Mouse (Mus musculus): Measurements from ENCODE around the gene Tent2.

Tent2 gene

DNA sequence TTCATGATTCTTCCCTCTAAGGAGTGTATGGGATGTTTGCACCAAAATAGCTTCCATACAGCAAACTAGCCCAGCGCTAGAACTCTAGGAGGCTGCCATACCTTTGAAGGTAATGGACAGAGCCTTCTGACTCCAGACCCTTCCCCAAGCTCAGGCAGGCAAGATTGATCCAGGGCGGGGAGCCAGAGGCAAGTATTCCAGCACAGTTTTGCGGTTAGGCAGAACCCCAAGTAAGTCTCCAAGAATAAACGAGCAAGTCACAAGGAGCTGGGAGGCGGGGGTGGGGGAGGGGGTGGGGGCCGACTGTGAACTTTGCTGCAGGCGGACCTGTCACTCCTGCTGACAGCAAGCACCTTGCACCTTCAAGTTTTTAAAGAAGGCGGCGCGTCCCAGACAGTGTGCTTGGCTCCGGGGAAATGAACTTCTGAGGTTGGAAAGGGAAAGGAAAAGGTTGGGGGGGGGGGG is 48.3 kb downstream of the Tent2 start:
- no peak for DNase-seq (ENCODE audit: low spot score in 2 of 2)

GRCm38 (mm10) chr13:93141184-93141583 is 51.0 kb downstream of the Tent2 start:
- DNase-seq (ENCODE audit: low spot score in 2 of 2), result no peak

- DNase-seq (ENCODE audit: low spot score in 2 of 2), result no peak
Observed at GRCm38 (mm10) chr13:93138059-93138458, 54.1 kb downstream of the Tent2 start.

DNA sequence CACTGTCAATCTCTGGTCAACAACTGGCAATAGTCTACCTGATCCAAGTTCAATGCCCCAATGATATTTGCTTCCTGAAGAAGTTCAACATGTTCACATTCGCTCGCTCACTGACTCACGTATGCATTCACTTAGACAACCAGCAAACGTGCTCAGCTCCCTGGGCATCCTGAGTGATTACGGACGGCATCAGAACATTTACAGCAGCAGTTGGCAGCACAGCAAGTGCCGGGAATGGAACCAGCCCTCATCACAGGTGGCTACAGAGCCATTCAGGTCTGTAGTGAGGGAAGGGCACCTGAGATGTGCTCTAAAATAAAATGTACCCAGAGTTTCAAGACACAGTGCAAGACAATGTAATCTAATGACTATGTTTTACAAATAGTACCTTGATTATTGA is 55.1 kb downstream of the Tent2 start:
- DNase-seq (ENCODE audit: low spot score in 2 of 2), result no peak

DNA sequence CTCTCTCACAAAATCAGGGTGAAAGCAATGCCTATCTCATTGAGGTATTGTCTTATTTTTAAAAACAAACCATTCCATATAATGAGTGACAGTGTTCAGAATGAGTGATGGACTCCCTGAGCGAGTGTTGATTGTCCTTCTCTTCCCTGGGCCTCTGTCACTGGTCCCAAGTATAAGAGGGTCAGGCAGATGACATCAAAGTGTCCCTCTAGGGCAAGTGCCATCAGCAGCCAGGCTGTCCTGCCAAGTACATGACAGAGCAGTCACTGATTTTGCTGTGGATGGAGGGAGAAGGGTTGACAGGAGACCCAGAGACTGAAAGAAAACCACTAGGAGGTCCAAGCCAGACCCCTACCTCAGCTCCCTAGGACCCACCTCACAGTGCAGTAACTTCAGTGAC is 55.9 kb downstream of the Tent2 start:
- no peak for DNase-seq (ENCODE audit: low spot score in 2 of 2)

DNA sequence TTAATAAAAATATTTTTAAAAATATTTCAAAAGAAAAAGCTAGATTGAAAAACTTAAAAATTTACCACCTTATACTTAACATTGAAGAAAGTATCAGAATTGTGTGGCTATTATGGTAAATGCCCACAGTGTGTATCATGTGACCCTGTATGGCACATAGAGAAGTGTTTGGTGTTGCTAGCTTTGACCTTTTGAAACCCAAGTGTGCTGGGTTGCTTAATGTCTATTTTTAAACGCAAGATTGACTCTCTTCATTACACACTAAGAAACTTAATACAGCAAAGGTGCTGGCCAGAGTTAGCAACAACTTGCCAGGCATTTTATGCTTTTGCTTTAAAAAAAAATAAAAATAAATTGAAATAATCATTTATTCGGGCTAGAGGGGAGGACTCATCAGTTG is 56.7 kb downstream of the Tent2 start:
- no peak for DNase-seq (ENCODE audit: low spot score in 2 of 2)

GRCm38 (mm10) chr13:93130674-93131073 is 61.5 kb downstream of the Tent2 start:
- no peak for DNase-seq (ENCODE audit: low spot score in 2 of 2)

GRCm38 (mm10) chr13:93128961-93129360 is 63.2 kb downstream of the Tent2 start:
- DNase-seq (ENCODE audit: low spot score in 2 of 2), result no peak

DNA sequence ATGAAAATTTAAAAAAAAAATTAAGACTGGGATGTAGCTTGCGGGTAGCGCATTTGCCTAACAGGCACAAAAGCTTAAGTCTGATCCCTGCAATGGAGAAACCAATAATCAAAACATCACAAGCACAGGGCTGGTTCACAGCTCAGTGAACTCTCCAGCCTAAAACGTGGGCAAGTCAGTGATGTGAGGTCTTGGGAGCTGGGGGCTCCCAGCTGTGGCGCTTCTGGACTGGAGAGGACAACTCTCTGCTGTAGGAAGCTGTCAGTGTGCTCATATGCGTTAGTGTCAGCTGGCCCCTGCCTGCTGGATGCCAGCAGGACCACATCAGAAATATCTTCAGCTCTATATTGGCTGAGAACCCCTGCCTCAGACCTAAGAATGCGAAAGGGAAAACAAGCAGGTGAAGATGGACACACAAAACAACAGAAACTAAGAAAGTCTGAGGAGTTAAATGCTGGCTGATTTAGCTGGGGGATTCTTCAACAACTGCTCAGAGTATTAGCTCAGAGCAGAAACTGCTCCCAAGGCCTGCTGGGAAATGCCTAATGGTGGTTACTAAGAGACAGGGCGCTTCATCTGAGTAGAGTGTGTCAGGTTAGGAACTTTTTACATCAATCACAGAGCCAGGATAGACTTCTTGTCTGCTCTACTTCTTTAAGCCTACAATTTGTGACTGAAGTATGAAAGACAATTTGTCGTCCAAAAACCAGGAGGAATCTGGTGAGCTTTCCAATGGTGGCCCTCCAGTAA is 63.9 kb downstream of the Tent2 start:
- no peak for DNase-seq (ENCODE audit: low spot score in 2 of 2)

GRCm38 (mm10) chr13:93122321-93122720 is 69.9 kb downstream of the Tent2 start:
- DNase-seq (ENCODE audit: low spot score in 2 of 2), result no peak

DNA sequence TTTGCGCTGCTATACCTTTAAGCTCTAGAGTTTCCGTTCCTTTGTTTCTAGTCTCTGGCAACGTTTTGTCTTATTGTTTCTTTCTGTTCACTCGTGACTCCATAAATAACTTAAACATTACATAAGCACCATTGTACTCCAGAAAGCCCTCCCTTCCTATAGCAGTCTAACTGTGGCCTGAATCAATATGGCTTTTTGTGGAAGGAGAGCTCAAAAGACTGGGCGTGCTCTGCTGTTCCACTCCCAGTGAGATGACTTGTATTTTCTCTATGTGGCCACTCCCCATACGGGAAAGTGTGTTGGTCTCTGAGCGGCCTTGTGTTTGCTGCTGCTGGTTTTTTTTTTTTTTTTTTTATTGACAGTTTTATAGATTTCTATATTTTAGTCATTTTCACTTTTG is 74.9 kb downstream of the Tent2 start:
- DNase-seq (ENCODE audit: low spot score in 2 of 2), result no peak

GRCm38 (mm10) chr13:93102340-93103090 is 89.7 kb downstream of the Tent2 start:
- DNase-seq (ENCODE audit: low spot score in 2 of 2), result no peak

- no peak for DNase-seq (ENCODE audit: low spot score in 2 of 2)
Observed at GRCm38 (mm10) chr13:93098596-93098995, 93.6 kb downstream of the Tent2 start.

DNA sequence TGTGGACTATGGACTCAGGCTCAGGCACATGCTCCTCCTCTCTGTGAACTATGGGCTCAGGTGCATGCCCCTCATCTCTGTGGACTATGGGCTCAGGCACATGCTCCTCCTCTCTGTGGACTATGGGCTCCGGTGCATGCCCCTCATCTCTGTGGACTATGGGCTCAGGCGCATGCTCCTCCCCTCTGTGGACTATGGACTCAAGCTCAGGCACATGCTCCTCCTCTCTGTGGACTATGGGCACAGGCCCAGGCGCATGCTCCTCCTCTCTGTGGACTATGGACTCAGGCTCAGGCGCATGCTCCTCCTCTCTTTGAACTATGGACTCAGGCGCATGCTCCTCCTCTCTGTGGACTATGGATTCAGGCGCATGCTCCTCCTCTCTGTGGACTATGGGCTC is 95.5 kb downstream of the Tent2 start:
- no peak for DNase-seq (ENCODE audit: low spot score in 2 of 2)

All from urinary bladder, postnatal 4 days (tissue).